ENCODE assay signal across 17 mouse cellular contexts in genomic region chr11:22830684-22831083, GRCm38 (mm10). TPM values are rescaled to one million over a fixed set of nuclear protein-coding genes. Genes with fewer than 3 reads are reported as not detected.
DNase-seq lines count a peak whose midpoint lies in the region; ATAC-seq and TF ChIP-seq lines count a peak whose summit lies in the region.
"Had no signal": no experiment of that assay in that cellular context is flagged by ENCODE, and none has a peak within 500 bp of the region (broad histone marks: within the 10 kb centered on the region; RNA-seq: fewer than 3 reads in every experiment).

No protein-coding gene starts in this region.

- 75% methylated on average over 6 of the region's 6 CpGs for WGBS in hindbrain, postnatal 0 days
- WGBS in hindbrain, embryonic 12.5 days, result 63% methylated on average over 6 of the region's 6 CpGs
- WGBS in small intestine, adult 2 months, result 80% methylated on average over 6 of the region's 6 CpGs
- 74% methylated on average over 6 of the region's 6 CpGs for WGBS in liver, embryonic 12.5 days (ENCODE audit: insufficient replicate concordance)

- no peaks in the 10 kb centered on the region for H3K4me1 ChIP-seq in hindbrain, postnatal 0 days (ENCODE audit: insufficient read depth, low read length)
- H3K4me1 ChIP-seq in hindbrain, embryonic 12.5 days, result 0 out of 2 replicates have a peak, but pooled peaks cover 3% of the 10 kb centered on the region
- H3K4me1 ChIP-seq in ES-Bruce4 (ENCODE audit: control insufficient read depth, insufficient read depth, low read length), result peaks cover 4% of the 10 kb centered on the region
- H3K4me1 ChIP-seq in small intestine, adult 2 months (ENCODE audit: control insufficient read depth, insufficient read depth, insufficient read length, low read length), result peaks cover 3% of the 10 kb centered on the region
- H3K4me1 ChIP-seq in liver, embryonic 12.5 days, result peaks cover 12% of the 10 kb centered on the region; the same call in 1 of the 2 replicates
- H3K4me1 ChIP-seq: embryonic facial prominence, embryonic 12.5 days had no signal

- TF ChIP-seq CTCF in hindbrain, postnatal 0 days (IDR thresholded peaks at IDR 0.05; ENCODE audit: low read depth), result no peak
- no peak for TF ChIP-seq CTCF in ES-Bruce4 (IDR thresholded peaks at IDR 0.05; ENCODE audit: low read depth, low read length)
- TF ChIP-seq CTCF in small intestine, adult 2 months (IDR thresholded peaks at IDR 0.05; ENCODE audit: extremely low read depth, insufficient read length, insufficient replicate concordance, low read depth, low read length), result no peak

- no peaks in the 10 kb centered on the region for H3K9me3 ChIP-seq in hindbrain, postnatal 0 days (ENCODE audit: low read length)
- no peaks in the 10 kb centered on the region for H3K9me3 ChIP-seq in hindbrain, embryonic 12.5 days (replicated peaks)
- peaks cover 3% of the 10 kb centered on the region; the same call in 1 of the 2 replicates for H3K9me3 ChIP-seq in ES-Bruce4 (replicated peaks; ENCODE audit: control insufficient read depth, insufficient read depth, low read length, poor library complexity, severe bottlenecking)
- H3K9me3 ChIP-seq in liver, embryonic 12.5 days (replicated peaks), result no peaks in the 10 kb centered on the region
- H3K9me3 ChIP-seq: embryonic facial prominence, embryonic 12.5 days had no signal

- H3K27me3 ChIP-seq in hindbrain, postnatal 0 days (ENCODE audit: insufficient read depth, low read length), result no peaks in the 10 kb centered on the region
- H3K27me3 ChIP-seq in hindbrain, embryonic 12.5 days, result no peaks in the 10 kb centered on the region
- H3K27me3 ChIP-seq in ES-Bruce4 (ENCODE audit: control insufficient read depth, insufficient read depth, low read length, poor library complexity, severe bottlenecking), result no peaks in the 10 kb centered on the region
- no peaks in the 10 kb centered on the region for H3K27me3 ChIP-seq in small intestine, adult 2 months (ENCODE audit: control insufficient read depth, insufficient read depth, low read length)
- no peaks in the 10 kb centered on the region for H3K27me3 ChIP-seq in liver, embryonic 12.5 days (replicated peaks)
- H3K27me3 ChIP-seq: embryonic facial prominence, embryonic 12.5 days had no signal

- TF ChIP-seq EP300 in ES-Bruce4 (IDR thresholded peaks at IDR 0.05; ENCODE audit: insufficient read depth, low read depth, low read length), result no peak

- no peaks in the 10 kb centered on the region for H3K36me3 ChIP-seq in hindbrain, postnatal 0 days (ENCODE audit: insufficient read depth, low read length)
- H3K36me3 ChIP-seq in hindbrain, embryonic 12.5 days, result no peaks in the 10 kb centered on the region
- H3K36me3 ChIP-seq in ES-Bruce4 (ENCODE audit: control insufficient read depth, insufficient read depth, low read length, poor library complexity, severe bottlenecking), result peaks cover 12% of the 10 kb centered on the region
- peaks cover 12% of the 10 kb centered on the region for H3K36me3 ChIP-seq in small intestine, adult 2 months (ENCODE audit: control insufficient read depth, insufficient read depth, low read length)
- peaks cover 23% of the 10 kb centered on the region for H3K36me3 ChIP-seq in liver, embryonic 12.5 days
- H3K36me3 ChIP-seq: embryonic facial prominence, embryonic 12.5 days had no signal

- ATAC-seq in hindbrain, postnatal 0 days, result no peak
- no peak for ATAC-seq in hindbrain, embryonic 12.5 days (ENCODE audit: low FRiP score)
- peak; percentile 60 for ATAC-seq in granulocyte monocyte progenitor cell, adult 5-6 weeks (replicated peaks; ENCODE audit: poor library complexity, severe bottlenecking)
- no peak for ATAC-seq in liver, embryonic 12.5 days
- ATAC-seq: activated CD4-positive, CD25-positive, alpha-beta regulatory T cell, adult 4 months; CD4-positive, CD25-positive, alpha-beta regulatory T cell, adult 4 months had no signal

- H3K9ac ChIP-seq in hindbrain, postnatal 0 days (replicated peaks; ENCODE audit: low read length), result no peak overlapping the region
- no peak overlapping the region for H3K9ac ChIP-seq in hindbrain, embryonic 12.5 days
- H3K9ac ChIP-seq in ES-Bruce4 (ENCODE audit: low read depth, poor library complexity, severe bottlenecking), result peak overlapping the region; percentile 0; the same call in 1 of the 2 replicates
- no peak overlapping the region for H3K9ac ChIP-seq in liver, embryonic 12.5 days
- H3K9ac ChIP-seq: embryonic facial prominence, embryonic 12.5 days had no signal

- H3K4me2 ChIP-seq in hindbrain, postnatal 0 days (ENCODE audit: low read depth, low read length), result no peak overlapping the region
- H3K4me2 ChIP-seq in hindbrain, embryonic 12.5 days (replicated peaks), result no peak overlapping the region
- H3K4me2 ChIP-seq in liver, embryonic 12.5 days, result no peak overlapping the region
- H3K4me2 ChIP-seq: embryonic facial prominence, embryonic 12.5 days; liver, embryonic 11.5 days had no signal

- peak overlapping the region; percentile 20; the same call in 1 of the 2 replicates for H3K27ac ChIP-seq in hindbrain, postnatal 0 days
- H3K27ac ChIP-seq in hindbrain, embryonic 12.5 days, result no peak overlapping the region
- peak overlapping the region; percentile 83 for H3K27ac ChIP-seq in ES-Bruce4 (ENCODE audit: insufficient read depth, low read length)
- H3K27ac ChIP-seq in small intestine, adult 2 months (ENCODE audit: insufficient read depth, low read depth, low read length), result peak overlapping the region; percentile 39
- no peak overlapping the region for H3K27ac ChIP-seq in liver, embryonic 12.5 days
- H3K27ac ChIP-seq: embryonic facial prominence, embryonic 12.5 days had no signal

- no peak for DNase-seq in hindbrain, postnatal 0 days (ENCODE audit: low spot score)
- DNase-seq in right cerebral cortex, adult 18-20 months, result no peak
- DNase-seq: cerebellum, adult 11 months; heart, postnatal 14 days; kidney, postnatal 10 days; layer of hippocampus, adult 9-11 months; thymus, adult 18-20 months had no signal

- no peak overlapping the region for H3K4me3 ChIP-seq in hindbrain, postnatal 0 days (ENCODE audit: low read length)
- H3K4me3 ChIP-seq in hindbrain, embryonic 12.5 days, result no peak overlapping the region
- no peak overlapping the region for H3K4me3 ChIP-seq in ES-Bruce4 (ENCODE audit: low read depth, low read length)
- no peak overlapping the region for H3K4me3 ChIP-seq in small intestine, adult 2 months (ENCODE audit: low read depth, low read length)
- H3K4me3 ChIP-seq in liver, embryonic 12.5 days, result no peak overlapping the region
- H3K4me3 ChIP-seq: embryonic facial prominence, embryonic 12.5 days; myocyte had no signal

- TF ChIP-seq POLR2A in ES-Bruce4 (IDR thresholded peaks at IDR 0.05; ENCODE audit: insufficient read depth, low read length), result no peak
- TF ChIP-seq POLR2A in small intestine, adult 2 months (IDR thresholded peaks at IDR 0.05; ENCODE audit: low read depth, low read length), result no peak

RNA-seq across cellular contexts. Expression of gene B3gnt2, which starts 30.1 kb away (rescaled TPM):
- 4.8 and 9.2 TPM in 2 replicates for total RNA-seq in hindbrain, postnatal 0 days (2014; rRNA removed)
- 2.9 and 4.5 TPM in 2 replicates for polyA plus RNA-seq in hindbrain, postnatal 0 days (2015; fragmentation: Nextera tagmentation; extraction: Ambion mirVana)
- polyA plus RNA-seq in hindbrain, embryonic 12.5 days (2016; fragmentation: Nextera tagmentation; extraction: Ambion mirVana), result 3.4 and 4.7 TPM in 2 replicates
- 3.5 and 16.7 TPM in 2 replicates for polyA plus RNA-seq in ES-Bruce4 (2011; ENCODE audit: insufficient read depth, insufficient read length, low read depth, missing spikeins)
- total RNA-seq in granulocyte monocyte progenitor cell, adult 5-6 weeks (2014; fragmentation: Nextera tagmentation), result 8.6 and 12.3 TPM in 2 replicates
- 10.6 and 41.3 TPM in 2 replicates for total RNA-seq in granulocyte monocyte progenitor cell, adult 5-6 weeks (2017)
- polyA plus RNA-seq in small intestine, adult 2 months (2012; rRNA removed), result 7.2 and 9.7 TPM in 2 replicates
- polyA plus RNA-seq in liver, embryonic 12.5 days (2016; fragmentation: Nextera tagmentation; extraction: Ambion mirVana), result 4.8 and 5.5 TPM in 2 replicates

Comparison
In these comparisons a context has a peak if more than half of its experiments do, and no peak if none do; other contexts are left out.
1. H3K27ac ChIP-seq: peak in hindbrain, postnatal 0 days (single experiment), ES-Bruce4 (single experiment) and small intestine, adult 2 months (single experiment); none in hindbrain, embryonic 12.5 days (single experiment) and liver, embryonic 12.5 days (single experiment).